Mouse (Mus musculus) hindbrain, embryonic 13.5 days (tissue): ENCODE measurements at regions not wholly inside any gene's neighbourhood (a gene's known extent, or its start where the extent isn't known, plus 50 kb on each side); places are given as distances from the start of the nearest gene placed in this dataset.

ENCODE experiments used
- ATAC-seq: fragments of 200-750 bp; cut with Nextera tagmentation; 2 replicates; pipeline ENCODE4 v1.8.0; 2017; ENCODE audit warnings: moderate TSS enrichment; ENCODE audit not compliant: low FRiP score
- H3K27ac ChIP-seq: fragments of 300-500 bp; sonication (generic); 2 replicates; pipeline ENCODE4 v1.5.1; 2015; ENCODE audit warnings: inconsistent platforms, mild to moderate bottlenecking, moderate library complexity
- H3K27me3 ChIP-seq: fragments of 300-500 bp; sonication (generic); 2 replicates; pipeline ENCODE4 v1.6.1; 2015; ENCODE audit warnings: mild to moderate bottlenecking, inconsistent platforms
- H3K36me3 ChIP-seq: fragments of 300-500 bp; sonication (generic); 2 replicates; pipeline ENCODE4 v1.6.1; 2015; ENCODE audit warnings: mild to moderate bottlenecking, inconsistent platforms
- H3K4me1 ChIP-seq: fragments of 300-500 bp; sonication (generic); replicated peaks from 2 replicates; pipeline ENCODE4 v1.6.1; 2015; ENCODE audit warnings: inconsistent platforms
- H3K4me2 ChIP-seq: fragments of 300-500 bp; sonication (generic); 2 replicates; pipeline ENCODE4 v1.6.1; 2015; ENCODE audit warnings: inconsistent platforms, mild to moderate bottlenecking, moderate library complexity
- H3K4me3 ChIP-seq: fragments of 300-500 bp; sonication (generic); 2 replicates; pipeline ENCODE4 v1.5.1; 2015; ENCODE audit warnings: mild to moderate bottlenecking, inconsistent platforms
- H3K9ac ChIP-seq: fragments of 300-500 bp; sonication (generic); 2 replicates; pipeline ENCODE4 v1.6.1; 2015; ENCODE audit warnings: mild to moderate bottlenecking, inconsistent platforms
- H3K9me3 ChIP-seq: fragments of 300-500 bp; sonication (generic); 2 replicates; pipeline ENCODE4 v1.6.1; 2016; ENCODE audit warnings: inconsistent platforms
- WGBS: fragments of 180-500 bp; shearing (Covaris S2); methylation state at CpG from one replicate; pipeline ENCODE4 v1.1.7; 2015; 5-methylcytosine and 5-hydroxymethylcytosine counted together

DNA sequence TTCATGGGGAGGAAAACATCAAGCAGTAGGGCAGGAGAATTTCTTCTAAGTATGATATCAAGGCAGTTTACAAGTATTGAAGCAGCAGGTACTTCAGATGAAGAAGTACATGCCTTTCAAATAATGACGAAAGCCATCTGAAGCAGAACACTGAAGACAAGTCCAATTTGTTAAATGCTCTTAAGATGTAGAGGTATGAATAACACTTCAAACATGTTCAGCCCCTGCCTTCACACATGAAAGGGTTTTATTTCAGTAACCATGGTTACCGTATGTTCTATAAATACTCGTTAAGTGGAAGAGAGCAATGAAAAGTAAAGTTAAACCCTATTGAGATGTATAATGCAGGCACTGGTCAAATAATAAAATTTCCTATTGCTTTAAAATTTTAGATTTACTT is 101.8 kb downstream of the Mospd2 start:
- Histone ChIP-seq H3K9ac (no peak overlapping the region), H3K36me3 (no peaks in the 10 kb centered on the region), H3K27me3 (no peaks in the 10 kb centered on the region), H3K4me2 (no peak overlapping the region), H3K27ac (no peak overlapping the region), H3K9me3 (no peaks in the 10 kb centered on the region), H3K4me3 (no peak overlapping the region), H3K4me1 (no peaks in the 10 kb centered on the region)
- 81% methylated on average over 3 of the region's 3 CpGs for WGBS
- no peak for ATAC-seq

DNA sequence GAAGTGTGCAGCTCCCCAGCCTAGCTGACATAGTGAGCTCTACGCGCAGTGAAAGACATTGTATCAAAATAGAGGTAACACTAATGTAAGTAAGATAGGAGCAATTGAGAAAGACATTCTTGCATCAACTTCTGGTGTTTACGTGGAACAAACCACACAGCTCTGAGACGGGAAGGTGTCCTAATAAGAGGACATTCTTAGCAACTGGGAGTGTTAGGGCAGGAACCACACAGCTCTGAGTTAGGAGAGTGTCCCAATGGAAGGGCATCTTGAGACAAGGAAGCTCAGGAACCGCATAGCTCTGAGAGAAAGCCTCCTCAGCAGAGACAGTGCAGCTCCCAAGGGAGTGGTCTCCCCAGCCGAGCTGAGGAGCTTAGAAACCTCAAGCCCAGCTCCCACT is 139.8 kb downstream of the Mospd2 start:
- Histone ChIP-seq H3K9me3 (no peaks in the 10 kb centered on the region), H3K36me3 (no peaks in the 10 kb centered on the region), H3K4me2 (no peak overlapping the region), H3K27me3 (no peaks in the 10 kb centered on the region), H3K4me1 (no peaks in the 10 kb centered on the region), H3K9ac (no peak overlapping the region), H3K27ac (no peak overlapping the region), H3K4me3 (no peak overlapping the region)
- no peak for ATAC-seq
- WGBS = 81% methylated on average over 6 of the region's 6 CpGs

DNA sequence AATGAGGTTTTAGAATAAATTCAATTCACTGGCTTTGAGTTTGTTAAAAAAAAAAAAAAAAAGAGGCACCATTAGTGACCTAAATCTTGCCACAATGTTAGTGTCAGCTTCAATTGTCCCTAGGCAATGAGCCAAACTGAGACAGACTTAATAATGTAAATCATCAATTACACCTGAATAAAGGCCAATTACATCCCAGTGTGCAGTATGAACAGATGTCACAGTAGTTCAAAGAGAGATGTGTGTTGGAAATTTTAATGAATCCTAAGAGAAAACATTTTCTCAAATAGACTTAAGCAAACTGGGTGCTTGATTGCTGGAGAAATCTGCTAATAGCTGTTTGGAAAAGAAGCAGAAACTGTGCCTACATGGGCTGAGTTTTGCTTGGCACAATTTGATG is 159.3 kb downstream of the Mospd2 start:
- H3K9me3 ChIP-seq = no peaks in the 10 kb centered on the region
- no peak overlapping the region for H3K4me2 ChIP-seq
- no peak overlapping the region for H3K4me3 ChIP-seq
- ATAC-seq = no peak
- no peak overlapping the region for H3K9ac ChIP-seq
- no peak overlapping the region for H3K27ac ChIP-seq
- H3K4me1 ChIP-seq = no peaks in the 10 kb centered on the region
- H3K36me3 ChIP-seq = no peaks in the 10 kb centered on the region
- peaks cover 4% of the 10 kb centered on the region; the same call in 1 of the 2 replicates for H3K27me3 ChIP-seq

DNA sequence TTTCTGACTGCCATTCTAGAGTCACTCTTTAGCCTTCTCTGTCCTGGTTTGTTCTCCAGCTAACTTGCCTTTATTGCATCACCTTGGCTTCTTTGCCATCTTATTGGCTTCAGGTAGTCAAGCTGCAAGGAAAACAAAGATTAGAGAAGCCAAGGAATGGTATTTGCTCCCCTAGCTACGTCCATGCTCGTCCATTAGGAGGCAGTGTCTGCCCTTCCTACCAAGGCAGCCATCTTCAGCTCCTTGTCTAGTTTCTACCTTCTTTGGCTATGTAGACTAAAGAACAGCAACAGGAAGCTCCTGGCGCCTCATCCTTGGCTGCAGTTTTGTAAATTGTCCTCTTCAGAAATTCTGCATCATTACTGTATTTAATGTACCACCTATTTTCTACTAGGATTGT is 192.9 kb downstream of the Mospd2 start:
- H3K4me1 ChIP-seq = no peaks in the 10 kb centered on the region
- no peak for ATAC-seq
- no peaks in the 10 kb centered on the region for H3K36me3 ChIP-seq
- no peaks in the 10 kb centered on the region for H3K9me3 ChIP-seq
- H3K4me3 ChIP-seq = no peak overlapping the region
- WGBS = 63% methylated on average over 3 of the region's 3 CpGs
- H3K9ac ChIP-seq = no peak overlapping the region
- H3K4me2 ChIP-seq = no peak overlapping the region
- H3K27ac ChIP-seq = no peak overlapping the region
- H3K27me3 ChIP-seq = no peaks in the 10 kb centered on the region

DNA sequence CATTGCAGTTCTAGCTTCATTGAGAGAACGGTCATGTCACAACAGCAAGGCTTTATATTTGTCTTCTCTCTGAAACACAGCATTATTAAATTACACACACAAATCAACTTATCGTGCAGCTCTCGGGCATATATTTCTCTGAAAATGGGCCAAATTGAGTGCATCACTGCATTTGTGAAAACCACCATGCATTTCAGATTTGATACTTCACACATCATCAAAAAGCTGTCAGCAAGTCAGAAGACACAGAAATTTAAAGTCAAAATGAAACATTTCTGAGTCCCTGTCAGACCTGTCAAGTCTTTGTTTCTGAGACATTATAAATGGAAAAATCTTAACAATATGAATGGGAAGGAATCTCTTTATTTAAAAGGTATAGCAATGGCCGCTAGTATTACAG is 215.3 kb downstream of the Mospd2 start:
- H3K36me3 ChIP-seq = no peaks in the 10 kb centered on the region
- H3K4me2 ChIP-seq = no peak overlapping the region
- no peak for ATAC-seq
- H3K27me3 ChIP-seq = no peaks in the 10 kb centered on the region
- WGBS = 89% methylated on average over 4 of the region's 4 CpGs
- H3K27ac ChIP-seq = no peak overlapping the region
- H3K4me1 ChIP-seq = no peaks in the 10 kb centered on the region
- no peak overlapping the region for H3K9ac ChIP-seq
- no peaks in the 10 kb centered on the region for H3K9me3 ChIP-seq
- H3K4me3 ChIP-seq = no peak overlapping the region

DNA sequence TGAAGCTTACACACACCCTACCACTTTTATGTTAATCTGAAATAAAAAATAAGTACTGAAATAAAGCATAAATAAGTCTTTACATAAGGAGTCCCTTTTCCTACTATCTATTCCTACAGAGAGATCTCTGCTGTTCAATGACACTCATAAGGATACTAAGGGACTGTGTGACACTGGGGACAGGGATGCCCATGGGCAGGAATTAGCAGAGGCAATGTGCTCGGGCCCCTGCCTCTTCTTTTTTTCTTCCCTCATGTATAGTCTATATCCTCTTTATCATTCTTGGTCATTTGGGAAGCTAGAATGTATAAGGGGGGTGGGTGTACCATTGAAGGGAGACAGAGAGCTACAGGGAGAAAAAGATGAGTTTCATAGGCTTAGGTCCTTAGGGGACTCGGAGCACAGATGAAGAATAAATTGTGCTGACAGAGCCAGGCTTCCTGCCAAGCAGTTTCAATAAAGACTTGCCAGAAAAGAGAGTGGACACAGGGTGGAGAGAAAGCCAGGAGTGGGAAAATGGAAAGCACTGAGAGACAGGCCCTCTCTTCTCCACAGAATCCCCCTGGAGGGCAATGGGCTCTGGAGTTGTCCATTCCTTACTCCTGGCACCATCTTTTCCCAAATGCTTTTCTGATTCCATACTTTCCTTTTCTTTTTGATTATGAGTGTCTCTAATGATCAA is 216.3 kb downstream of the Mospd2 start:
- WGBS = 69% methylated on average over 2 of the region's 2 CpGs

DNA sequence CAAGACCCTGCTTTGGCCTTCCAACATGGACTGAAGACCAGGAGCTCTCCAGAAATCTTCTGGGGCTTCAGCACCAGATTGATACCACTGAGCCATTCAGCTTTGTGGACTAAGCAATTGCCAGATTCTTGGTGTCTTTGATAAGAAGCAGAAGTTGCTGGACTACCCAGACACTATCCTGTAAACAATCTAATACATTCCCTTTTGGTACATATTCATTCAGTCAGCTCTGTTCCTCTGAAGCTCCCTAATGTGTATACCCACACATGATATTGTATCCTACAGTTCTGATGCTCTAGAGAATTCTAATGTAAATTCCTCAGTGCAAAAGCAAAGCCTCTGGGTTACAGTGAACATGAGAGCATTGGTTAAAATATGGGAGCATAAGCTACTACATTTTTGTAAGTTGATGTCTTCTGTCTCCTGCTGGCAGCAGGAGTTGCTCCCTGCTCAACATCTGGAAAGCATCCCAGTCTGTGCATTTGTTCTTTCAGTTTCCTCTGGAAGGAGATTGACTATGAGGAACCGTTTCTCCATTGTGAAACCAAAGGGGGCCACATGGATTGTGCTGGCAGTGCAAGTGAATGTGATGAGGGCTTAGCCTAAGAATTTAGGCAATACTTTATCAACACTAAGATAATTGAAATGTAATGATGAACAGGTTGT is 234.5 kb downstream of the Mospd2 start:
- H3K4me3 ChIP-seq = no peak overlapping the region
- 72% methylated on average over 1 of the region's 1 CpGs for WGBS
- no peaks in the 10 kb centered on the region for H3K9me3 ChIP-seq
- H3K4me1 ChIP-seq = no peaks in the 10 kb centered on the region
- no peak overlapping the region for H3K9ac ChIP-seq
- H3K27me3 ChIP-seq = no peaks in the 10 kb centered on the region
- no peak overlapping the region for H3K27ac ChIP-seq
- no peak overlapping the region for H3K4me2 ChIP-seq
- H3K36me3 ChIP-seq = no peaks in the 10 kb centered on the region
- ATAC-seq = no peak

More for the DNA sequence above, 216.3 kb downstream of the Mospd2 start:
- no peak overlapping the region for H3K4me3 ChIP-seq
- H3K4me2 ChIP-seq = no peak overlapping the region
- no peak overlapping the region for H3K9ac ChIP-seq
- no peak overlapping the region for H3K27ac ChIP-seq
- no peaks in the 10 kb centered on the region for H3K36me3 ChIP-seq
- no peaks in the 10 kb centered on the region for H3K9me3 ChIP-seq
- peak; percentile 89 for ATAC-seq
- H3K27me3 ChIP-seq = no peaks in the 10 kb centered on the region
- H3K4me1 ChIP-seq = no peaks in the 10 kb centered on the region
